Mouse (Mus musculus): ENCODE results near the gene Tmsb10. TPM values are rescaled to one million over a fixed set of nuclear protein-coding genes. Genes with fewer than 3 reads are reported as not detected.

Tmsb10 gene
- polyA plus RNA-seq, 1 experiment from 2014 or later: 2,406 TPM

DNA sequence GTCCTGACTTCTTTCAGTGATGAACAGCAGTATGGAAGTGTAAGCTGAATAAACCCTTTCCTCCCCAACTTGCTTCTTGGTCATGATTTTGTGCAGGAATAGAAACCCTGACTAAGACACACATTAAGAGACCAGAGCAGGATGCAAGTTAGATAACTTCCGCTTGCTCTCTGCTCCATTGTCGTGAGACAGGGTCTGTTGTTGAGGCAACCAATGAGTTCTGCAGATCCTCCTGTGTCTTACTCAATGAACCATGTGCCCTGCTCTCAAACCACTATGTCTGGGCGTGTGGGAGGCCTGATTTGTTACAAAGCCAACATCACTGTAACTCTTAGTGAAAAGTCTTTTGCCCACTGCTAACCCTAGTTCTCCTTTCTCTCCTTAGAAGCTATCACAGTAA, 12.5 kb upstream of the Tmsb10 start:
- no peak overlapping the region for H3K4me2 ChIP-seq (replicated peaks)
- no peaks in the 10 kb centered on the region for H3K36me3 ChIP-seq
- no peak overlapping the region for H3K4me3 ChIP-seq
- H3K9ac ChIP-seq: no peak overlapping the region
- H3K9me3 ChIP-seq: 0 out of 2 replicates have a peak, but pooled peaks cover 4% of the 10 kb centered on the region
- H3K4me1 ChIP-seq: no peaks in the 10 kb centered on the region
- no peak overlapping the region for H3K27ac ChIP-seq
- WGBS: 70% methylated on average over 3 of the region's 3 CpGs
- ATAC-seq (ENCODE audit: low FRiP score, low read depth): no peak
- H3K27me3 ChIP-seq: no peaks in the 10 kb centered on the region

DNA sequence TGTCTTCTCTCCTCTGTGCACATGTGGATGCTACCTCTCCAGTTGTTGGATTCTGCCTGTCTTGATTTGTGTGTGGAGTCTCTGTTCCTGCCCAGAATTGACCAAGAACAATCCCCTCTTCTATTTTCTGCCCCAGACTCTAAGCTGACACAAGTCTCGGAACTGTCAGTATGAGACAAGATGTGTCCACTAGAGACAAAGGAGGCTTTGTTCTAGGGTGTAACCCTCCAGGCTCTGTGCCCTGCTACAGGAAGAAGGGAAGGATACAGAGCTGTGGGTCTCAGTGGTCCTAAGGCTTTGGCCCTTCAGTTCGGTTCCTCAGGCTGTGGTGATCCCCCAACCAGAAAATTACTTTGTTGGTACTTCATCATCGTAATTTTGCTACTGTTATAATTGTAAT, 11.2 kb upstream of the Tmsb10 start:
- Histone ChIP-seq H3K36me3 (no peaks in the 10 kb centered on the region), H3K4me1 (no peaks in the 10 kb centered on the region), H3K27me3 (no peaks in the 10 kb centered on the region), H3K4me2 (replicated peaks) (no peak overlapping the region), H3K9ac (no peak overlapping the region), H3K27ac (no peak overlapping the region), H3K4me3 (no peak overlapping the region), H3K9me3 (0 out of 2 replicates have a peak, but pooled peaks cover 2% of the 10 kb centered on the region)
- ATAC-seq (ENCODE audit: low FRiP score, low read depth): no peak
- WGBS: 82% methylated on average over 3 of the region's 3 CpGs

DNA sequence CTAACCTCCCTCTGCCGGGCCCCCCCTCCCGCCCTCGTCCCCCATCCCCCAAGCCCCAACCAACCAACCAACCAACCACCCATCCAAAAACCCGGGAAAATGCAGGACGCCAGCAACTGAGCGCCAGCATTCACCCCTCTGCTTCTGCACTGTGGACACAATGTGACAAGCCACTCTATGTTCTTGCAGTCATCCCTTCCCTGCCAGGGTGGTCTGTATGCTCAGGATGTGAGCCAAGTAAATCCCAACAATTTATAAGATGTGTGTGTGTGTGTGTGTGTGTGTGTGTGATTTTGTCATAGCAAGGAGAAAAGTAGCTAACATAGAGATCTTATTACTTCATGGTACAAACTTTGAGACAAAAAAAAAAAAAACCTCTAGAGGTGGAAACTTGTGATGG, 6.7 kb upstream of the Tmsb10 start:
- 90% methylated on average over 6 of the region's 6 CpGs for WGBS
- Histone ChIP-seq H3K4me2 (replicated peaks) (no peak overlapping the region), H3K27me3 (no peaks in the 10 kb centered on the region), H3K9me3 (no peaks in the 10 kb centered on the region), H3K4me3 (no peak overlapping the region), H3K4me1 (peaks cover 30% of the 10 kb centered on the region), H3K27ac (no peak overlapping the region), H3K36me3 (no peaks in the 10 kb centered on the region), H3K9ac (no peak overlapping the region)
- no peak for ATAC-seq (ENCODE audit: low FRiP score, low read depth)

DNA sequence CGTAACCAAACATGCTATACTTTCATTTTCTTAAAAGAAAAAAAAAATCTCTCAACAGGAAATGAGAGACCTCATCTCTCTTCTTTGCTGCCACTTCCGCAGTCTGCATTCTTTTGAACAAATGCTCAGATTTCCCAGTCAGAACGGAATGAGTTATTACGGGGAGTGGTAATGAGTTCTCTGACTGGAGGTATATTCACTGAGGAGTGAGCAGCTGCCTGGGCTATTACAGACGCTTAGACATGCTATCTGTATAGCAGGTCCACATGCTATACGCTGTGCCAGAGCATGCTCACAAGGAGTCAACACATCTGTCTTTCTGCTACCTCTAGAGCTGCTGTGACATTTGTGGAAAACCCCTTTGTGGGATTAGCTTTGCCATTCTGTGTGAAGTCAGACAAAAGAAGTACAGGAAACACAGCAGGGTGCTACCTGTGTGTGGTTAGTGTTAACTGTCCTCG, 3.8 kb upstream of the Tmsb10 start:
- no peaks in the 10 kb centered on the region for H3K36me3 ChIP-seq
- no peaks in the 10 kb centered on the region for H3K9me3 ChIP-seq
- no peak overlapping the region for H3K9ac ChIP-seq
- peak overlapping the region; percentile 35; the same call in 1 of the 2 replicates for H3K27ac ChIP-seq
- 27% methylated on average over 7 of the region's 7 CpGs for WGBS
- H3K4me2 ChIP-seq (replicated peaks): no peak overlapping the region
- peaks cover 37% of the 10 kb centered on the region for H3K4me1 ChIP-seq
- no peak for ATAC-seq (ENCODE audit: low FRiP score, low read depth)
- no peak overlapping the region for H3K4me3 ChIP-seq
- H3K27me3 ChIP-seq: no peaks in the 10 kb centered on the region

DNA sequence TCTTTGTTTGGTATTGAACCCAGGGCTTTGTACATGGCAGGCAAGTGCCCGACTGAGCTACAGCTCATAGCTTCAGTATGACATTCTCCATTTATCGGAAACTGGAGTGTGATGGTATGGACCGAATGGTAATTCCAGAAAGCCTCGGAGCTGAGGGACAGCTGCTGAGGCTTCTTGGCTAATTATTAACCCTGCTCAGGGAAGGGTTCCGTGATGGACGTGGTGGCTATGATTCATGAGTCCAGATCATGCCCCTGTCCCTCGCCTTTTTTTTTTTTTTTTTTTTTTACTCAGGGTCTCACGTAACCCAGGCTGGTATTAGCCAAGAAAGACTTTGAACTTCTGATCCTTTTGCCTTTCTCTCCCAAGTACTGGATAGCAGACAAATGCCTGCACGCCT, 3.1 kb upstream of the Tmsb10 start:
- Histone ChIP-seq H3K4me3 (no peak overlapping the region), H3K27ac (no peak overlapping the region), H3K27me3 (no peaks in the 10 kb centered on the region), H3K36me3 (no peaks in the 10 kb centered on the region), H3K9me3 (no peaks in the 10 kb centered on the region), H3K4me2 (replicated peaks) (no peak overlapping the region), H3K9ac (no peak overlapping the region), H3K4me1 (peaks cover 40% of the 10 kb centered on the region)
- no peak for ATAC-seq (ENCODE audit: low FRiP score, low read depth)
- 76% methylated on average over 9 of the region's 9 CpGs for WGBS

DNA sequence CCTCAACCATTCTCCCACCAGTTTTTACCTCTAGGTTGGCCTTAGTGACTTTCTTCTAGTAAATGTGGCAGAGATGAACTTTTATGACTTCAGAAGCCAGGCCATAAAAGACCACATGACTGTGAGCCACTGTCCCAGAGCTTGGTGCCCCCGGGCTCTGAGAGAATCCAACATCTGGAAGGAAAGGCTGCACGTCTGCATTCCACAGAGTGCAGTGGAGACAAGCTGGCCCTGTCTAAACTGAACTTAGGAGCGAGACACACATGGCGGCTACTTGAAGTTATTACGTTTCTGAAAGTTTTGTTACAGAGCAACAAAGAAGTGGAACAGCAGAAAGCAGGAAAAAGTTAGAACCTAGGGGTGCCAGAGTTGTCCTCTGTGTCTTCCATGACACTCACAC, 2.1 kb upstream of the Tmsb10 start:
- no peak overlapping the region for H3K9ac ChIP-seq
- H3K27me3 ChIP-seq: no peaks in the 10 kb centered on the region
- H3K4me3 ChIP-seq: no peak overlapping the region
- no peak for ATAC-seq (ENCODE audit: low FRiP score, low read depth)
- 16% methylated on average over 5 of the region's 5 CpGs for WGBS
- no peak overlapping the region for H3K4me2 ChIP-seq (replicated peaks)
- no peak overlapping the region; the same call in 1 of the 2 replicates for H3K27ac ChIP-seq
- no peaks in the 10 kb centered on the region for H3K36me3 ChIP-seq
- H3K4me1 ChIP-seq: peaks cover 49% of the 10 kb centered on the region
- H3K9me3 ChIP-seq: no peaks in the 10 kb centered on the region

DNA sequence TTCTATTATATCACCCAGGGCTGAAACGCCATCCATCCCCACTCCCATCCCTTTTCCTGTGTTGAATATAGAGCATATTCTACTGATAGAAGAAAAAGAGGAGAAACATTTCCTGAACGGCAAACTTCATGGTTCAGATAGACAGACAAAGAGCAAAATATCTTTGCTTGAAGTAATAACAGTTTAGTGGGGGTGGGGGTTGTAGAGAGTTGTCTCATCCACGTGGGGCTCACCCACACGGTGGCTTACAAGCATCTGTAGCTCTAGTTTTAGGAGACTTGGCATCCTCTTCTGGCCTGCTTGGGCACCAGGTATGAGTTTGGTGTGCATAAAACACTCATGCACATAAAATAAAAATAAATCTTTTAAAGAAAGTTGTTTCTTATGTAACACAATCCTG, 627 bp upstream of the Tmsb10 start:
- peak overlapping the region; percentile 89 for H3K4me3 ChIP-seq
- H3K36me3 ChIP-seq: no peaks in the 10 kb centered on the region
- no peaks in the 10 kb centered on the region for H3K9me3 ChIP-seq
- H3K9ac ChIP-seq: peak overlapping the region; percentile 99
- no peaks in the 10 kb centered on the region for H3K27me3 ChIP-seq
- peak overlapping the region; percentile 79 for H3K4me2 ChIP-seq (replicated peaks)
- no peak for ATAC-seq (ENCODE audit: low FRiP score, low read depth)
- H3K4me1 ChIP-seq: peaks cover 52% of the 10 kb centered on the region
- peak overlapping the region; percentile 55; the same call in 1 of the 2 replicates for H3K27ac ChIP-seq
- 24% methylated on average over 4 of the region's 4 CpGs for WGBS

DNA sequence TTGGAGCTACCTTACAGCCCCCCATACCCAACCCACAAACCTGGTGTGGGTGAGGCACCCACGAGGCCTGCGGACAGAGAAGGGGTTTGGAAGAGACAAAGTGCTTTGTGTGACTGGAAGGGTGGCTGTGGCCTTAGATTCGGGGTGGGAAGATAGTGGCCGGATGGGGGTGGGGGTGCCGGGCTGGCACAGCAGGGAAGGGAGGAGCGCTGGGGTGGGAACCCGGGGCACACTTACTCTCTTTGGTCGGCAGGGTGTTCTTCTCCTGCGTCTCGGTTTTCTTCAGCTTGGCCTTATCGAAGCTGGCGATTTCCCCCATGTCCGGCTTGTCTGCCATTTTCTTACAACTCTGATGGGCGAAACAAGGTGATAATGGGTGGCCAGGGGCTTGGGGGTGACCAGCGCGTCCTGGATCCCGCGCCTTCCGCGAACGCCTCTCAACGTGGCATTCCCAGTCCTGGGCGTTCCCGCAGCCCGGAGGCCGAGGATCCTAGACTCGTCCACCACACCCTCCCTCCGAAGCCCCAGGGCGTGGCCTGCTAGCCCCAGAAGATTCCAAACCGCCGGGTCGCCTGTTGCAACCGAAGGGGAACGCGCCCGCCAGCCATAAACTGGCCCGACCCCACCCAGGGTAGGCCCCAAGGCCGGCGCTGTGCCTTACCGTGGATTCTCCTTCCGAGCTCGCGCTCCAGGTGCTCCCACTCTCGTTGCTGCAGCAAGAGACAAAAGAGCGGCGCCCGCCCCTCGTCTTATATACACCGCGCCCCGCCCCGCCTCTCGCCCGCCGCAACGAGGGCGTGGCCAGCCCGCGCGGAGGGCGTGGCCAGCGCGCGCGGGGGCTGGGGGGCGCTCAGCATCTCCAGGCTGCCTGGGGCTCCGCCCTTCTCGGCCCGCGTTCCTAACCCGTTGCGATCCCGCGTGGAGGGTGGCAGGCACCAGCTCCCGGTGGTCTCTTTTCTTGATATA, 589 bp downstream of the Tmsb10 start:
- no peaks in the 10 kb centered on the region for H3K9me3 ChIP-seq
- no peaks in the 10 kb centered on the region for H3K36me3 ChIP-seq
- H3K9ac ChIP-seq: peak overlapping the region; percentile 99
- H3K27ac ChIP-seq: peak overlapping the region; percentile 85
- H3K4me1 ChIP-seq: peaks cover 51% of the 10 kb centered on the region
- peak overlapping the region; percentile 79 for H3K4me2 ChIP-seq (replicated peaks)
- WGBS: under 1% methylated on average over 68 of the region's 75 CpGs
- H3K4me3 ChIP-seq: peak overlapping the region; percentile 89
- ATAC-seq (ENCODE audit: low FRiP score, low read depth): peak; percentile 87
- H3K27me3 ChIP-seq: no peaks in the 10 kb centered on the region

DNA sequence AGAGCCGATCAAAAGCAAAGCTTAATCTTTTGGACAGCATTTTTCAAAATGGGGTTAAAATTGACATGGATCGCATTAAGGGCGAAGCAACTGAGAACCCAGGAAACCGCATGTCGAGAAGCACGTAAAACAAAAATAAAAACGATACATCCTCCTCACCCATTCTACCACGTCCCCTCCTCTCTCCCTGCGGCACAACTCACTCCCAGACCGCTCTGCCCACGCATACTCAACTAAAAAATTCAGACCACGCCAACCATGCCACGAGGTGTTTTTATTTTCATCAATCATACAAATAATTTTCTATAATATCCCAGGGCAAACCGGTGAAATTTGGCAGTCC, 1.5 kb downstream of the Tmsb10 start:
- H3K4me2 ChIP-seq (replicated peaks): peak overlapping the region; percentile 79

DNA sequence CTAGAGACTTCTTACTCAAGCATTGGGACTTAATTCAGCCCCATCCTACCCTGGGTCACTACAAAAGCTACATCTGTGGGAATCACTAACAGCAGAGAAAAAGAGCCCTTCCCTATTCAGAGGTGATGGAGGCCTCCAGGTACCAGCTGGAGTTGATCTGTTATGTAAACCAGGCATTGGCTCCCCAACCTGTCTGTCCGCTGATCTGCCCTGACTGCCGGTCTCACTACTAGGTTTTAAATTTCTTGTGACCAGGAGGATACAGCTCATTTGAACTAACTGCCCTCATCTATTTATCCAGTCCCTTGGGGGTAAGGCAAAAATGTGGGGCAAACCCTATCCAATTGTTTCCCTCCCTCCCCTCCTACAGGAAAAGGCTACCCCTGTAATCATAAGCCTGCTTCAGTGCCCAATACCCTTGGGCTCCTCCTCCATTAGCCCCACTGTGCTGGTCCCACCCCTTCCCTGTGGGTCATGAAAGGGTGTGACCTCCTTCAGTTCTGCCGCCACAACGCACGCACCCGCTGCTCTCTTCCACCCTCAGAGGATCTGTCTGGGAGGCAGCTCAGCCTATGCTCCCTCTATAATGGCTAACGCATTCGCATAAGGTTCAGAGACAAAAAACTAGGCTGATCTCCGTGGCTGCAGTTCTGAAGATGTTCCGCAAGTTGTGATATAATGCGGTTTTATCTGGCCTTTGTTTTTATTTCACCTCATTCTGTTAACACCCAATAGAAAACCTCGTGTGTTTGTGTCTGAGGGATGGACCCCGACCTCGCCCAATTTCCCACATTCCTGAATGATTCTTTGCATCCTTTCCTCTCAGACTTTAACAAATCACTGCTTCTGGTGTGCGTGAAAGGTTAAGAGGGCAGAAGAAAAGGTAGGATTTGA, 2.1 kb downstream of the Tmsb10 start:
- H3K4me1 ChIP-seq: peaks cover 46% of the 10 kb centered on the region
- peak overlapping the region; percentile 89 for H3K4me3 ChIP-seq
- H3K9me3 ChIP-seq: no peaks in the 10 kb centered on the region
- H3K27me3 ChIP-seq: no peaks in the 10 kb centered on the region
- H3K9ac ChIP-seq: peak overlapping the region; percentile 99
- WGBS: 3% methylated on average over 15 of the region's 15 CpGs
- 0 out of 2 replicates have a peak, but pooled peaks have one; percentile 6 for ATAC-seq (ENCODE audit: low FRiP score, low read depth)
- peak overlapping the region; percentile 58 for H3K27ac ChIP-seq
- peak overlapping the region; percentile 79 for H3K4me2 ChIP-seq (replicated peaks)
- no peaks in the 10 kb centered on the region for H3K36me3 ChIP-seq

More for the DNA sequence above, 1.5 kb downstream of the Tmsb10 start:
- no peak for ATAC-seq (ENCODE audit: low FRiP score, low read depth)
- no peaks in the 10 kb centered on the region for H3K27me3 ChIP-seq
- peak overlapping the region; percentile 99 for H3K9ac ChIP-seq
- H3K9me3 ChIP-seq: no peaks in the 10 kb centered on the region
- peaks cover 48% of the 10 kb centered on the region for H3K4me1 ChIP-seq
- H3K27ac ChIP-seq: 0 out of 2 replicates have a peak overlapping the region, but pooled peaks have one; percentile 15
- 2% methylated on average over 14 of the region's 14 CpGs for WGBS
- no peaks in the 10 kb centered on the region for H3K36me3 ChIP-seq
- H3K4me3 ChIP-seq: peak overlapping the region; percentile 89

DNA sequence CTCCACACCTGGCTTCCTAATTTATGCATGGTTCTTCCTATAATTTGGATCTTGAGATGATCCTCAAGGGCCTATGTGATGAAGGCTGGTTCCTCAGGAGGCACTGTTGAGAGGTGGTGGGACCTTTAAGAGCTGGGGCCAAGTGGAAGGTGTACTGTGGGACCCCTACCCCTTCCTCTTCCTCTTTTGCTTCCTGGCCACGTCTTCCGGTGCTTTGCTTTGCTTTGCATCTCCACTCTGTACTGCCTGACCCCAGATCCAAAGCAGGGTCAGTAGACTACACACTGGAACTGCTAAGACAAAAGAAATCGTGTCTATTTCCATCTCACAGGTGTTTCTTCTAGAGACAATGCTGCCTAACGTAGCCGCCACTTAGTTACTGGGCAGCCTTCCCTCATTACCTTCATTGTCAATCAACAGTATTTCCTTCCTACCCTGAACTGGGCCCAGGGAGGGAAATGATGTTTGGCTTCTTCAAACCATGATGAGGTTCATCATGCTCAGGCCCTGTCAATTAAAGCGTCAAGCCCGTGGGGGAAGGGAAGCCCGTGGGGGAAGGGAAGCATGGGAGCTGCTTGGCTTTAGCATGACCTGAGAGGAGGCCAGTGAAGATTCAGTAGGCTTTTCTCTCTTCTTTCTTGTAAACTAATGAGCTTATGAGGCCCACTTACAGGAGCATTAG, 2.9 kb downstream of the Tmsb10 start:
- WGBS: 65% methylated on average over 8 of the region's 8 CpGs
- Histone ChIP-seq H3K9me3 (no peaks in the 10 kb centered on the region), H3K27ac (peak overlapping the region; percentile 58), H3K4me3 (peak overlapping the region; percentile 89), H3K27me3 (no peaks in the 10 kb centered on the region), H3K4me2 (replicated peaks) (peak overlapping the region; percentile 79), H3K9ac (no peak overlapping the region), H3K4me1 (peaks cover 38% of the 10 kb centered on the region), H3K36me3 (no peaks in the 10 kb centered on the region)
- no peak for ATAC-seq (ENCODE audit: low FRiP score, low read depth)
